Mouse (Mus musculus) stomach, postnatal 0 days (tissue): ENCODE measurements at regions not wholly inside any gene's neighbourhood (a gene's known extent, or its start where the extent isn't known, plus 50 kb on each side); places are given as distances from the start of the nearest gene placed in this dataset.

Experiments used
- CTCF ChIP-seq: IDR thresholded peaks from 2 replicates; pipeline ENCODE4 v1.5.1; 2016; ENCODE audit warnings: antibody characterized with exemption, low read depth, mild to moderate bottlenecking, moderate library complexity
- EP300 ChIP-seq: optimal IDR thresholded peaks from 2 replicates; pipeline ENCODE3; 2016; ENCODE audit warnings: antibody characterized with exemption

GRCm38 (mm10) chr15:27405721-27406161 lies 60.7 kb upstream of the Ank start:
- TF ChIP-seq CTCF (no peak), EP300 (no peak)
